Mouse (Mus musculus) lung, postnatal 0 days (tissue): ENCODE data around the gene Supt20. TPM values are rescaled to one million over a fixed set of nuclear protein-coding genes. Genes with fewer than 3 reads are reported as not detected.

ENCODE experiments used
- ATAC-seq: fragments of 200-750 bp; cut with Nextera tagmentation; 2 replicates; pipeline ENCODE4 v1.8.0; 2017; ENCODE audit warnings: moderate library complexity
- DNase-seq: peaks from one replicate; pipeline ENCODE4 v3.0.0-alpha.2; 2016; ENCODE audit warnings: low spot score
- H3K27ac ChIP-seq: fragments of 300-500 bp; sonication (generic); 2 replicates; pipeline ENCODE4 v1.5.1; 2014; ENCODE audit warnings: antibody characterized with exemption, mild to moderate bottlenecking, low read length, mixed read lengths
- H3K27me3 ChIP-seq: fragments of 300-500 bp; sonication (generic); replicated peaks from 2 replicates; pipeline ENCODE4 v1.6.1; 2014; ENCODE audit warnings: low read length, mixed read lengths; ENCODE audit not compliant: insufficient read depth
- H3K36me3 ChIP-seq: fragments of 300-500 bp; sonication (generic); 2 replicates; pipeline ENCODE4 v1.6.1; 2014; ENCODE audit warnings: low read length, mixed read lengths; ENCODE audit not compliant: insufficient read depth
- H3K4me1 ChIP-seq: fragments of 300-500 bp; sonication (generic); 2 replicates; pipeline ENCODE4 v1.6.1; 2014; ENCODE audit warnings: antibody characterized with exemption, low read depth, low read length, mixed read lengths; ENCODE audit not compliant: insufficient read depth
- H3K4me2 ChIP-seq: fragments of 300-500 bp; sonication (generic); replicated peaks from 2 replicates; pipeline ENCODE4 v1.6.1; 2014; ENCODE audit warnings: low read depth, mild to moderate bottlenecking, low read length, moderate library complexity, mixed read lengths
- H3K4me3 ChIP-seq: fragments of 300-500 bp; sonication (generic); 2 replicates; pipeline ENCODE4 v1.5.1; 2014; ENCODE audit warnings: low read depth, low read length
- H3K9ac ChIP-seq: fragments of 300-500 bp; sonication (generic); replicated peaks from 2 replicates; pipeline ENCODE4 v1.6.1; 2014; ENCODE audit warnings: low read depth, mild to moderate bottlenecking
- H3K9me3 ChIP-seq: fragments of 300-500 bp; sonication (generic); 2 replicates; pipeline ENCODE4 v1.6.1; 2016; ENCODE audit warnings: low read length, mixed read lengths
- CTCF ChIP-seq: IDR thresholded peaks from 2 replicates; pipeline ENCODE4 v1.5.1; 2016; ENCODE audit warnings: antibody characterized with exemption, mild to moderate bottlenecking
- EP300 ChIP-seq: IDR thresholded peaks from 2 replicates; pipeline ENCODE4 v1.6.1; 2016; ENCODE audit warnings: antibody characterized with exemption, mild to moderate bottlenecking, control low read depth
- WGBS: fragments of 180-500 bp; shearing (Covaris S2); extraction: QIAGEN DNeasy Blood & Tissue Kit; methylation state at CpG from one replicate; pipeline ENCODE4 v1.1.7; 2014; 5-methylcytosine and 5-hydroxymethylcytosine counted together
- polyA plus RNA-seq: library from polyadenylated mRNA; unstranded; fragments of >200 nt; fragmentation: Nextera tagmentation; extraction: Ambion mirVana; gene quantifications from 2 replicates; pipeline ENCODE4 v1.2.1, GENCODE M21; 2015

The Supt20 gene
- polyA plus RNA-seq, 1 experiment from 2014 or later: 50.6 TPM

DNA sequence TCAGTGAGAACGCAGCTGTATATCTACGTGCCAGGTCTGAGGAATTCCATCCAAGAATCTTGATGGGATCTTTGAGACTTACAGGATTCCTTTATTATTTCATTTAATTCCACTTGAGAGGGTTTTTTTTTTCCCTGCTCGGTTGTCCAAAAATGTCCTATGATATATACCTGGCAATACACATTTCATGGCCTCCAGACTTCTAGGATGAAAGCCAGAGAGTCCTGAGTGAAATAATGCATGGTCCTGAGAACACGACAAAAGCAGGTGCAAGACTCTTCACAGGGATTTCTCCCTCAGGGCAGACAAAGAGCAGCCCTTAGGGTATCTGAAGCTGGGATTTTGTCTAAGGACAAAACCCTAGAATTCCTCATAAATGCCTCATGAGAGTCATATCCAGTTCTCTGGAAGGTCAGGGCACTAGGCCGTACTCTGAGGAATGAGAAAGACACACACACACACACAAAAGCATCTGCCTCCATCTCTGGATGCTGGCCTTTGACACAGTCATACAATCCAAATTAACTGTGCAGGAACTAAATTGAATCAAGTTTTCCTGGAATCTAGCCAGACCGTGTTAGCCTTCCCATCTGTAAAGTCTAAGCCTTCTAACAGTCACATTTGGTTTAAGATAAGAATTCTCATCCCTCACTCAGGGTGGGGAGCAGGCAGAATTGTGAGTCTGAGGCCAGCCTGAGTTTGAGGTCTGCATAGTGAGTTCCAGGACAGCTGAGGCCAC lies 34.5 kb upstream of the Supt20 start:
- ATAC-seq: no peak
- Histone ChIP-seq H3K4me2 (no peak overlapping the region), H3K27me3 (no peaks in the 10 kb centered on the region), H3K4me3 (no peak overlapping the region), H3K27ac (no peak overlapping the region), H3K9me3 (no peaks in the 10 kb centered on the region), H3K9ac (no peak overlapping the region), H3K36me3 (no peaks in the 10 kb centered on the region), H3K4me1 (no peaks in the 10 kb centered on the region)
- TF ChIP-seq CTCF (no peak), EP300 (no peak)
- WGBS: 69% methylated on average over 6 of the region's 6 CpGs
- DNase-seq: no peak

DNA sequence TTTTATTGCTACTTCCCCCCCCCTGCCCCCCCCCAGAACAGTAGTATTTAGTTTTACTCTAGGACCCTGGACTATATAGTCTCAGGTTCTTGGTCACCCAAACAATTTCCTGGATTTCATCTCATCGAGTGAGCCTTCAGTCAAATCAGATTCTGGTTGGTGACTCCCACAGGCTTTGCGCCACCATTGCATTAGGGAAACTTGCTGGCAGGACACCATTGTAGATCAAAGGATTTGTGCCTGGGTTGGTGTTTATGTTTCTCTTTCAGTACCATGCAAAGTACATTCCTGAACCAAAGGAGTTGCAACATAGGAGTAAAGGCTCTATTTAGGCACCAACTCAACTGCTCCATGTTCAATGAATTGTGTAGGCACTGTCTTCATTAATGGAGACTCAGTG lies 32.9 kb upstream of the Supt20 start:
- ATAC-seq: no peak
- Histone ChIP-seq H3K9me3 (no peaks in the 10 kb centered on the region), H3K9ac (no peak overlapping the region), H3K4me3 (no peak overlapping the region), H3K27me3 (no peaks in the 10 kb centered on the region), H3K36me3 (no peaks in the 10 kb centered on the region), H3K27ac (no peak overlapping the region), H3K4me1 (no peaks in the 10 kb centered on the region), H3K4me2 (no peak overlapping the region)
- no peak for DNase-seq
- 92% methylated on average over 2 of the region's 2 CpGs for WGBS
- TF ChIP-seq CTCF (no peak), EP300 (no peak)

- TF ChIP-seq EP300: no peak
- TF ChIP-seq CTCF: peak; percentile 29
- no peak overlapping the region for H3K4me2 ChIP-seq
- no peak overlapping the region for H3K4me3 ChIP-seq
- 43% methylated on average over 5 of the region's 5 CpGs for WGBS
- DNase-seq: no peak
- H3K27ac ChIP-seq: no peak overlapping the region
- H3K4me1 ChIP-seq: no peaks in the 10 kb centered on the region
- H3K9ac ChIP-seq: no peak overlapping the region
- no peaks in the 10 kb centered on the region for H3K9me3 ChIP-seq
- no peak for ATAC-seq
- no peaks in the 10 kb centered on the region for H3K27me3 ChIP-seq
- H3K36me3 ChIP-seq: no peaks in the 10 kb centered on the region
Measured at GRCm38 (mm10) chr3:54662411-54662810, 30.2 kb upstream of the Supt20 start.

DNA sequence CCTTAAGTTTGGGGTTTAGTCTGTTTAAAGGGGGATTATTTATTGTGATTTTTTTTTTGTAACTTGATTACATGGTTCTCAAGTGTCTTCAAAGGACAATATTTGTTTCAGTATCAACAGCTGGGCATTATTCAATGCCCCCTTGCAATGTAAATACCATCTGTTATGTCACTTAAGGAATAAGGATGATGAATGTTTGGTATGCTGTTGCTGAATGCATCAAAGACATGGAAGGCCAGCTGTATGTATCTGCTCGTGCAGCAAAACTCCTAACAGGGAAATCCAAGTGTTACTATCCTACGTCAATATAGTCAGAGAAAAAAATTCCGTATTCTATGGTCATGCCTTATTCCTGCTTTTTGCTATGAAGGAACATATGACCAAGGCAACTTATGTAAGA lies 24.5 kb upstream of the Supt20 start:
- no peak for TF ChIP-seq CTCF
- Histone ChIP-seq H3K36me3 (no peaks in the 10 kb centered on the region), H3K9me3 (no peaks in the 10 kb centered on the region), H3K9ac (no peak overlapping the region), H3K27ac (no peak overlapping the region), H3K4me2 (no peak overlapping the region), H3K4me3 (no peak overlapping the region), H3K4me1 (no peaks in the 10 kb centered on the region), H3K27me3 (no peaks in the 10 kb centered on the region)
- DNase-seq (no peak), ATAC-seq (no peak)
- WGBS: 57% methylated on average over 3 of the region's 3 CpGs

GRCm38 (mm10) chr3:54668722-54669121 lies 23.9 kb upstream of the Supt20 start:
- Histone ChIP-seq H3K36me3 (no peaks in the 10 kb centered on the region), H3K4me3 (no peak overlapping the region), H3K9ac (no peak overlapping the region), H3K9me3 (no peaks in the 10 kb centered on the region), H3K27me3 (no peaks in the 10 kb centered on the region), H3K4me2 (no peak overlapping the region), H3K27ac (no peak overlapping the region), H3K4me1 (no peaks in the 10 kb centered on the region)
- DNase-seq: no peak
- TF ChIP-seq EP300: no peak
- TF ChIP-seq CTCF: no peak
- no peak for ATAC-seq
- 56% methylated on average over 6 of the region's 6 CpGs for WGBS

DNA sequence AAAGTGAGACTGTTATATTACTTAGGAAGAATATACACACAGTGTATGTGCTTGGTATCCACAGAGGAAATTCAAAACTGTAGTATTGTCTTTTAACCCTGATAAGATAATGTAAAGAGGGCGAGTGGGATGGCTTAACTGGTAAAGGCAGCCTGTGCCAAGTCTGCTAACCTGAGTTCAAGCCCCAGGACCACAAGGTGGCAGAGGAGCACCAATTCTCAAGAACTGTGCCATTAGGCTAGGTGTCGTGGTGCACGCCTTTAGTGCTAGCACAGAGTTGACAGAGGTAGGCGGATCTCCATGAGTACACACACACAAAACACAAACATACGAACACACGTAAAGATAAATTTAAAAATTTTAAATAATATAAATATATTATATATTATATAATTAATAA lies 23.0 kb upstream of the Supt20 start:
- no peak for DNase-seq
- Histone ChIP-seq H3K9me3 (no peaks in the 10 kb centered on the region), H3K27ac (no peak overlapping the region), H3K4me1 (no peaks in the 10 kb centered on the region), H3K36me3 (no peaks in the 10 kb centered on the region), H3K4me2 (no peak overlapping the region), H3K4me3 (no peak overlapping the region), H3K27me3 (no peaks in the 10 kb centered on the region), H3K9ac (no peak overlapping the region)
- no peak for ATAC-seq
- WGBS: 78% methylated on average over 6 of the region's 6 CpGs
- no peak for TF ChIP-seq EP300
- TF ChIP-seq CTCF: peak; percentile 16; the same call in 1 of the 2 replicates

DNA sequence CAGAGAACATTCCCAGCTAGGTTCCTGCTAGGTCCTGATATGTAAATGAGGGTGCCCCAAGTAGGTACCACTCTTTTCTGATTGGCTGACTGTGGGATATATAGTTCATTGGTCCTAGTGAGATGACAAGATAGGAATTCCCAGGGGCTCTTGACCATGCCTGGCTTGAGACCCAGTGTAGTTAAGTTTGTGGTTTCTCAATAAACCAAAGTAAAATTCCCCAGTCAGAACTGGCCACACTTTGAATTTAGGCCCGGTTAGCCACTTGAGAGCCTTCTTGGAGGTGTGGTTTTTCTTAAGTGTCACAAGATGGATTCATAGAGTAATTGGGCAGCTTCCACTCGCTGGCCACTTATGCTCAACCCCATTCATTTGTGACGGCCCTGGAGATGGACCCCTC lies 20.5 kb upstream of the Supt20 start:
- H3K27ac ChIP-seq: no peak overlapping the region
- no peak overlapping the region for H3K9ac ChIP-seq
- no peak overlapping the region for H3K4me2 ChIP-seq
- TF ChIP-seq CTCF (no peak), EP300 (no peak)
- DNase-seq (no peak), ATAC-seq (no peak)
- H3K27me3 ChIP-seq: no peaks in the 10 kb centered on the region
- no peaks in the 10 kb centered on the region for H3K9me3 ChIP-seq
- H3K36me3 ChIP-seq: no peaks in the 10 kb centered on the region
- H3K4me3 ChIP-seq: no peak overlapping the region
- 27% methylated on average over 3 of the region's 3 CpGs for WGBS
- H3K4me1 ChIP-seq: no peaks in the 10 kb centered on the region
